Mouse (Mus musculus) kidney, embryonic 14.5 days (tissue): ENCODE results near the gene Tmem220. TPM values are rescaled to one million over a fixed set of nuclear protein-coding genes. Genes with fewer than 3 reads are reported as not detected.

Experiments
- ATAC-seq: fragments of 200-750 bp; cut with Nextera tagmentation; 2 replicates; pipeline ENCODE4 v1.8.0; 2017; ENCODE audit warnings: moderate number of reproducible peaks, mild to moderate bottlenecking, moderate TSS enrichment, moderate library complexity; ENCODE audit not compliant: low FRiP score, low TSS enrichment
- H3K27ac ChIP-seq: fragments of 300-500 bp; sonication (generic); 2 replicates; pipeline ENCODE4 v1.5.1; 2014; ENCODE audit warnings: low read depth, mild to moderate bottlenecking, low read length, moderate library complexity, mixed read lengths
- H3K27me3 ChIP-seq: fragments of 300-500 bp; sonication (generic); 2 replicates; pipeline ENCODE4 v1.6.1; 2014; ENCODE audit warnings: mild to moderate bottlenecking, low read length; ENCODE audit not compliant: control insufficient read depth, insufficient read depth
- H3K36me3 ChIP-seq: fragments of 300-500 bp; sonication (generic); 2 replicates; pipeline ENCODE4 v1.6.1; 2014; ENCODE audit warnings: low read length, mixed read lengths; ENCODE audit not compliant: control insufficient read depth, insufficient read depth
- H3K4me1 ChIP-seq: fragments of 300-500 bp; sonication (generic); 2 replicates; pipeline ENCODE4 v1.6.1; 2014; ENCODE audit warnings: low read length, mixed read lengths; ENCODE audit not compliant: control insufficient read depth, insufficient read depth
- H3K4me2 ChIP-seq: fragments of 300-500 bp; sonication (generic); replicated peaks from 2 replicates; pipeline ENCODE4 v1.6.1; 2014; ENCODE audit warnings: low read depth, mild to moderate bottlenecking, low read length
- H3K4me3 ChIP-seq: fragments of 300-500 bp; sonication (generic); 2 replicates; pipeline ENCODE4 v1.5.1; 2014; ENCODE audit warnings: mild to moderate bottlenecking, low read length
- H3K9ac ChIP-seq: fragments of 300-500 bp; sonication (generic); 2 replicates; pipeline ENCODE4 v1.6.1; 2014; ENCODE audit warnings: low read depth, mild to moderate bottlenecking, low read length, moderate library complexity
- H3K9me3 ChIP-seq: fragments of 300-500 bp; sonication (generic); 2 replicates; pipeline ENCODE4 v1.6.1; 2016; ENCODE audit warnings: low read length; ENCODE audit not compliant: control insufficient read depth
- WGBS: fragments of 180-500 bp; shearing (Covaris S2); extraction: QIAGEN DNeasy Blood & Tissue Kit; methylation state at CpG from one replicate; pipeline ENCODE4 v1.1.7; 2014; 5-methylcytosine and 5-hydroxymethylcytosine counted together
- polyA plus RNA-seq: library from polyadenylated mRNA; unstranded; fragments of >200 nt; fragmentation: Nextera tagmentation; extraction: Ambion mirVana; gene quantifications from 2 replicates; pipeline ENCODE4 v1.2.1, GENCODE M21; 2014

The Tmem220 gene
- polyA plus RNA-seq, 1 experiment from 2014 or later = 1.7 TPM

- no peaks in the 10 kb centered on the region for H3K27me3 ChIP-seq
- H3K36me3 ChIP-seq = no peaks in the 10 kb centered on the region
- WGBS = 83% methylated on average over 2 of the region's 2 CpGs
- H3K4me3 ChIP-seq = no peak overlapping the region
- no peak for ATAC-seq
- no peak overlapping the region for H3K4me2 ChIP-seq
- H3K9ac ChIP-seq = no peak overlapping the region
- no peaks in the 10 kb centered on the region for H3K4me1 ChIP-seq
- no peaks in the 10 kb centered on the region for H3K9me3 ChIP-seq
- no peak overlapping the region for H3K27ac ChIP-seq
Measured at GRCm38 (mm10) chr11:66992150-66992549, 32.8 kb upstream of the Tmem220 start.

- Histone ChIP-seq H3K27me3 (no peaks in the 10 kb centered on the region), H3K9ac (no peak overlapping the region), H3K4me3 (no peak overlapping the region), H3K36me3 (no peaks in the 10 kb centered on the region), H3K27ac (no peak overlapping the region), H3K9me3 (no peaks in the 10 kb centered on the region), H3K4me2 (no peak overlapping the region), H3K4me1 (no peaks in the 10 kb centered on the region)
- no peak for ATAC-seq
- 21% methylated on average over 1 of the region's 1 CpGs for WGBS
Measured at GRCm38 (mm10) chr11:66993674-66994073, 31.3 kb upstream of the Tmem220 start.

DNA sequence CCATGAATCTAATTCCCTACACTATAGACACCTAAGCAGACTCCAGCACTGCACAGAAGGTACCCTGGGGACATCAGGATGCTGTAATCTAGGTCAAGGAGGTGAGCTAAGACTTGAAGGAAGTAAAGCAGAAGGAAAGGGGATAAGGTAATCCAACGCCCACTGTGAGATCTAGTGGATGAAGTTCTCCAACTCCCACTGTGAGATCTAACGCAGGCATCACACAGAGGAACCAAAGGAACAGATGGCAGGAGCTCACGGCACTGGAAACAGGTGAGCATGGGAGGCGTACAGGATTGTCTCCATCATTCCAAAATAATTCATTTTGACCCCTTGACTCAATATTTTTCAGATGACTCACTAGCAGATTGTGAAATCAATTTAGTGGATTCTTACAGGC, 28.5 kb upstream of the Tmem220 start:
- Histone ChIP-seq H3K9ac (no peak overlapping the region), H3K4me2 (no peak overlapping the region), H3K27ac (no peak overlapping the region), H3K27me3 (no peaks in the 10 kb centered on the region), H3K4me3 (no peak overlapping the region), H3K4me1 (no peaks in the 10 kb centered on the region), H3K36me3 (no peaks in the 10 kb centered on the region), H3K9me3 (no peaks in the 10 kb centered on the region)
- 75% methylated on average over 4 of the region's 4 CpGs for WGBS
- ATAC-seq = no peak

- no peak for ATAC-seq
- H3K27me3 ChIP-seq = no peaks in the 10 kb centered on the region
- no peak overlapping the region for H3K4me2 ChIP-seq
- no peak overlapping the region for H3K9ac ChIP-seq
- H3K4me1 ChIP-seq = no peaks in the 10 kb centered on the region
- 76% methylated on average over 14 of the region's 14 CpGs for WGBS
- H3K9me3 ChIP-seq = no peaks in the 10 kb centered on the region
- no peaks in the 10 kb centered on the region for H3K36me3 ChIP-seq
- no peak overlapping the region for H3K27ac ChIP-seq
- H3K4me3 ChIP-seq = no peak overlapping the region
Measured at GRCm38 (mm10) chr11:66998467-66999403, 26.2 kb upstream of the Tmem220 start.

GRCm38 (mm10) chr11:67000671-67001070, 24.3 kb upstream of the Tmem220 start:
- Histone ChIP-seq H3K4me1 (no peaks in the 10 kb centered on the region), H3K9me3 (no peaks in the 10 kb centered on the region), H3K27ac (no peak overlapping the region), H3K4me3 (no peak overlapping the region), H3K36me3 (no peaks in the 10 kb centered on the region), H3K27me3 (no peaks in the 10 kb centered on the region), H3K9ac (no peak overlapping the region), H3K4me2 (no peak overlapping the region)
- no peak for ATAC-seq
- 69% methylated on average over 4 of the region's 4 CpGs for WGBS

DNA sequence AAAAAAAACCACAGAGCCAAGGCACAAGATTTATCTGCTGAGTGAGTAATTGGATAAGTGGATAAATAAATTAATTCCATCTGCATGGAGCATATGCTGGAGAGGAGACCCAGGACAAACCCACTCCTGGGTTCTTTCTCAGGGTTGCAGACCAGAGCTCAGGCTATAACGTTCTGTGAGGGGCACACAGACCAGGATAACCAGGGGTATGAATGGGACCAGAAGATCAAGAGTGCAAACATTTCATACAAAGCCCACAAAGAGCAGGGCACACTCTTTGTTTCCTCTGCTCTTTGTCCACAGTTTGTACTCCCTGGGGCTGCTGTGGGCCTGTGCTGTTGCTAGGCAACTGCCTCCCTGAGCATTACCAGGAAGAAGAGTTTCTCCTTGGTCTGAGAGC, 23.2 kb upstream of the Tmem220 start:
- no peak for ATAC-seq
- 32% methylated on average over 1 of the region's 1 CpGs for WGBS
- Histone ChIP-seq H3K4me2 (no peak overlapping the region), H3K27me3 (no peaks in the 10 kb centered on the region), H3K4me3 (no peak overlapping the region), H3K9ac (no peak overlapping the region), H3K4me1 (no peaks in the 10 kb centered on the region), H3K36me3 (no peaks in the 10 kb centered on the region), H3K9me3 (no peaks in the 10 kb centered on the region), H3K27ac (no peak overlapping the region)

DNA sequence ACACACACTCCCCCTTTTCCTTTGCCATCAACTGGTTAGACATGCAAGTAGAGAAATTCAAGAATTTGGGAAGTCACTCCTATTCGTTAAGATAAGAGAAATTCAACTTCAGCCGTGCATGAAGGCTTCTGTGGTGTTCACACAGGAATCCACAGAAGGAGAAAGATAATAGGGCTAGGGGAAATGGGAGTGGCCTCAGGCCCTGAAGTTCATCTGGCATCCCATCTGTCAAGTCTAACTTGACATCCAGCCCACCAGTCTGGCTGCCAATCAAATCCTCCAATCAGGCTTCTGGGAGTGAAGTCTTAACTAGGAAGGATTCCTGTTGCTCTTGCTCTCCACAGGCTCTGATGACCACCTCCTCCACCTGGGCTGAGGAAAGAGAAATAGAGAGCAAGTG, 22.0 kb upstream of the Tmem220 start:
- H3K9ac ChIP-seq = no peak overlapping the region
- H3K9me3 ChIP-seq = no peaks in the 10 kb centered on the region
- 60% methylated on average over 2 of the region's 2 CpGs for WGBS
- H3K4me1 ChIP-seq = no peaks in the 10 kb centered on the region
- H3K36me3 ChIP-seq = no peaks in the 10 kb centered on the region
- H3K4me3 ChIP-seq = no peak overlapping the region
- H3K4me2 ChIP-seq = no peak overlapping the region
- H3K27ac ChIP-seq = no peak overlapping the region
- ATAC-seq = no peak
- H3K27me3 ChIP-seq = no peaks in the 10 kb centered on the region

DNA sequence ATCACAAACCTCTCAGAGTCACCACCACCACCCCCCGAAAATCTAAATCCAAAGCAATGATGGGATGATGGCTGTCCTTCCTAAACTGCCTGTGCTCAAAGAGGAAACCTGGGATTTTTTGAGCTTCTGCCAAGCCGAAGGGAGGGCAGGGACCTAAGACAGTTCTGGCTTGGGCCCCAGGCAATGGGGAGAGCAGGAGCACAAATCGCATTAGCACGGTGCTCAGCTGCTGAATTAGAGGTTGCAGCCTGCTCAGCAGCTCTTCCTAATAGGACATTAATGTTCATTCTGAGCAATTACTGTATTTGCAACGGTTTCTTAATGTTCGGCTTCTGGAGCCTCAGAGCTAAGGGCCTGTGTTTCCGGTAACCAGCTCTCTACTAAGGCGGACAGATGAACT, 17.0 kb upstream of the Tmem220 start:
- Histone ChIP-seq H3K27me3 (no peaks in the 10 kb centered on the region), H3K4me2 (no peak overlapping the region), H3K27ac (no peak overlapping the region), H3K4me3 (no peak overlapping the region), H3K9ac (no peak overlapping the region), H3K9me3 (no peaks in the 10 kb centered on the region), H3K4me1 (0 out of 2 replicates have a peak, but pooled peaks cover 3% of the 10 kb centered on the region), H3K36me3 (no peaks in the 10 kb centered on the region)
- ATAC-seq = no peak
- whole genome bisulfite sequencing = 84% methylated on average over 8 of the region's 8 CpGs

DNA sequence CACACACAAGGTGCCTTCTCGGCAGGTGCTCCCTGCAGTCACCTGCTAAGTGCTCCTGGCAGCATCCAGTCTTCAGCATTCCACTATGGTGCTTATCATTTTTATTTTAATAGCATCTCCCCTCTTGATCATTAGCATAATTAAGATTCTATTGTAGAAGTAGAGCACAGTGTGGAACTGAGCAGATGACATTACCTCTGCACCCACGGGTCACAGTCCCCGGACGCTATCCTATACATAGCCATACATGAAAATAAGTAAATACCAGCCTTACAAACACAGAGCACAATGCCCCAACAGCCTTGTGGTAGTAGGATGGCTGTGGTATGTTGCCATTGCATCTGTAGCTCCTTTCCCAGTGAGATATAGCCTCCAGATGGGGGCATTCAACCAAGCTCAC, 16.4 kb upstream of the Tmem220 start:
- Histone ChIP-seq H3K4me3 (no peak overlapping the region), H3K36me3 (no peaks in the 10 kb centered on the region), H3K4me2 (no peak overlapping the region), H3K9me3 (no peaks in the 10 kb centered on the region), H3K27ac (no peak overlapping the region), H3K4me1 (0 out of 2 replicates have a peak, but pooled peaks cover 3% of the 10 kb centered on the region), H3K27me3 (no peaks in the 10 kb centered on the region), H3K9ac (no peak overlapping the region)
- WGBS = 95% methylated on average over 4 of the region's 4 CpGs
- no peak for ATAC-seq
